Mouse (Mus musculus): ENCODE data around the gene Pnkd.

GRCm38 (mm10) chr1:74393697-74394096, 109.0 kb downstream of the Pnkd start:
- TF ChIP-seq POLR2A (IDR thresholded peaks at IDR 0.05; ENCODE audit: borderline replicate concordance, low read depth, low read length) (no peak), CTCF (IDR thresholded peaks at IDR 0.05; ENCODE audit: low read depth, low read length) (no peak)

All from bone marrow macrophage, adult 2 months (primary cell).